Mouse (Mus musculus) limb, embryonic 13.5 days (tissue): ENCODE measurements around the gene Bmp6. TPM values are rescaled to one million over a fixed set of nuclear protein-coding genes. Genes with fewer than 3 reads are reported as not detected.

Experiments used
- ATAC-seq: fragments of 200-750 bp; cut with Nextera tagmentation; 2 replicates; pipeline ENCODE4 v1.8.0; 2017; ENCODE audit warnings: low read depth, moderate number of reproducible peaks, moderate TSS enrichment; ENCODE audit not compliant: low FRiP score
- H3K27ac ChIP-seq: fragments of 300-500 bp; sonication (generic); 2 replicates; pipeline ENCODE4 v1.5.1; 2015; ENCODE audit warnings: inconsistent platforms, mild to moderate bottlenecking, moderate library complexity
- H3K27me3 ChIP-seq: fragments of 300-500 bp; sonication (generic); 2 replicates; pipeline ENCODE4 v1.6.1; 2015; ENCODE audit warnings: mild to moderate bottlenecking, inconsistent platforms
- H3K36me3 ChIP-seq: fragments of 300-500 bp; sonication (generic); 2 replicates; pipeline ENCODE4 v1.6.1; 2015; ENCODE audit warnings: inconsistent platforms, mild to moderate bottlenecking, moderate library complexity
- H3K4me1 ChIP-seq: fragments of 300-500 bp; sonication (generic); 2 replicates; pipeline ENCODE4 v1.6.1; 2015; ENCODE audit warnings: inconsistent platforms
- H3K4me2 ChIP-seq: fragments of 300-500 bp; sonication (generic); replicated peaks from 2 replicates; pipeline ENCODE4 v1.6.1; 2015; ENCODE audit warnings: inconsistent platforms, mild to moderate bottlenecking, moderate library complexity
- H3K4me3 ChIP-seq: fragments of 300-500 bp; sonication (generic); 2 replicates; pipeline ENCODE4 v1.5.1; 2015; ENCODE audit warnings: moderate library complexity, mild to moderate bottlenecking, inconsistent platforms
- H3K9ac ChIP-seq: fragments of 300-500 bp; sonication (generic); 2 replicates; pipeline ENCODE4 v1.6.1; 2015; ENCODE audit warnings: mild to moderate bottlenecking, inconsistent platforms
- H3K9me3 ChIP-seq: fragments of 300-500 bp; sonication (generic); 2 replicates; pipeline ENCODE4 v1.6.1; 2016; ENCODE audit warnings: inconsistent platforms
- WGBS: fragments of 180-500 bp; shearing (Covaris S2); methylation state at CpG from one replicate; pipeline ENCODE4 v1.1.7; 2015; 5-methylcytosine and 5-hydroxymethylcytosine counted together
- polyA plus RNA-seq: library from polyadenylated mRNA; unstranded; fragments of >200 nt; fragmentation: Nextera tagmentation; extraction: Ambion mirVana; gene quantifications from 2 replicates; pipeline ENCODE4 v1.2.1, GENCODE M21; 2015

The Bmp6 gene
- polyA plus RNA-seq, 1 experiment from 2014 or later, result 0.73 TPM

GRCm38 (mm10) chr13:38362751-38363150 is 17.8 kb downstream of the Bmp6 start:
- no peak overlapping the region for H3K4me3 ChIP-seq
- WGBS, result 57% methylated on average over 4 of the region's 4 CpGs
- no peak overlapping the region for H3K27ac ChIP-seq
- H3K36me3 ChIP-seq, result no peaks in the 10 kb centered on the region
- H3K4me1 ChIP-seq, result peaks cover 4% of the 10 kb centered on the region; the same call in 1 of the 2 replicates
- no peak overlapping the region for H3K4me2 ChIP-seq
- no peak overlapping the region for H3K9ac ChIP-seq
- H3K9me3 ChIP-seq, result no peaks in the 10 kb centered on the region
- no peaks in the 10 kb centered on the region for H3K27me3 ChIP-seq
- no peak for ATAC-seq

GRCm38 (mm10) chr13:38363869-38364268 is 19.0 kb downstream of the Bmp6 start:
- no peak for ATAC-seq
- H3K27ac ChIP-seq, result no peak overlapping the region
- no peak overlapping the region for H3K4me3 ChIP-seq
- no peak overlapping the region for H3K9ac ChIP-seq
- H3K4me1 ChIP-seq, result peaks cover 4% of the 10 kb centered on the region; the same call in 1 of the 2 replicates
- H3K27me3 ChIP-seq, result no peaks in the 10 kb centered on the region
- H3K4me2 ChIP-seq, result no peak overlapping the region
- no peaks in the 10 kb centered on the region for H3K36me3 ChIP-seq
- no peaks in the 10 kb centered on the region for H3K9me3 ChIP-seq
- WGBS, result 84% methylated on average over 7 of the region's 7 CpGs

- Histone ChIP-seq H3K9me3 (no peaks in the 10 kb centered on the region), H3K27ac (no peak overlapping the region), H3K36me3 (no peaks in the 10 kb centered on the region), H3K4me2 (no peak overlapping the region), H3K9ac (no peak overlapping the region), H3K27me3 (no peaks in the 10 kb centered on the region), H3K4me3 (no peak overlapping the region), H3K4me1 (no peaks in the 10 kb centered on the region)
- ATAC-seq, result no peak
- 70% methylated on average over 5 of the region's 5 CpGs for WGBS
Observed at GRCm38 (mm10) chr13:38369624-38370023, 24.7 kb downstream of the Bmp6 start.

- Histone ChIP-seq H3K27me3 (no peaks in the 10 kb centered on the region), H3K4me3 (no peak overlapping the region), H3K4me2 (no peak overlapping the region), H3K9me3 (no peaks in the 10 kb centered on the region), H3K9ac (no peak overlapping the region), H3K36me3 (no peaks in the 10 kb centered on the region), H3K4me1 (peaks cover 8% of the 10 kb centered on the region), H3K27ac (no peak overlapping the region; the same call in 1 of the 2 replicates)
- WGBS, result 34% methylated on average over 6 of the region's 6 CpGs
- ATAC-seq, result peak; percentile 59; the same call in 1 of the 2 replicates
Observed at GRCm38 (mm10) chr13:38376071-38376470, 31.2 kb downstream of the Bmp6 start.

- Histone ChIP-seq H3K36me3 (no peaks in the 10 kb centered on the region), H3K4me2 (no peak overlapping the region), H3K27me3 (no peaks in the 10 kb centered on the region), H3K27ac (no peak overlapping the region), H3K9me3 (no peaks in the 10 kb centered on the region), H3K4me1 (peaks cover 8% of the 10 kb centered on the region), H3K4me3 (no peak overlapping the region), H3K9ac (no peak overlapping the region)
- ATAC-seq, result no peak
- 83% methylated on average over 9 of the region's 9 CpGs for WGBS
Observed at GRCm38 (mm10) chr13:38377355-38377754, 32.4 kb downstream of the Bmp6 start.

GRCm38 (mm10) chr13:38379806-38380205 is 34.9 kb downstream of the Bmp6 start:
- Histone ChIP-seq H3K27me3 (no peaks in the 10 kb centered on the region), H3K36me3 (no peaks in the 10 kb centered on the region), H3K9me3 (no peaks in the 10 kb centered on the region), H3K4me3 (no peak overlapping the region), H3K4me2 (no peak overlapping the region), H3K4me1 (peaks cover 8% of the 10 kb centered on the region), H3K27ac (no peak overlapping the region), H3K9ac (no peak overlapping the region)
- ATAC-seq, result no peak
- 93% methylated on average over 5 of the region's 5 CpGs for WGBS

- Histone ChIP-seq H3K9me3 (no peaks in the 10 kb centered on the region), H3K4me1 (no peaks in the 10 kb centered on the region), H3K4me2 (no peak overlapping the region), H3K27ac (no peak overlapping the region), H3K4me3 (no peak overlapping the region), H3K9ac (no peak overlapping the region), H3K36me3 (no peaks in the 10 kb centered on the region), H3K27me3 (no peaks in the 10 kb centered on the region)
- ATAC-seq, result no peak
- 84% methylated on average over 3 of the region's 3 CpGs for WGBS
Observed at GRCm38 (mm10) chr13:38386035-38386559, 41.2 kb downstream of the Bmp6 start.

- 90% methylated on average over 4 of the region's 4 CpGs for WGBS
- Histone ChIP-seq H3K4me2 (no peak overlapping the region), H3K27ac (no peak overlapping the region), H3K9ac (no peak overlapping the region), H3K4me1 (no peaks in the 10 kb centered on the region), H3K36me3 (no peaks in the 10 kb centered on the region), H3K27me3 (no peaks in the 10 kb centered on the region), H3K9me3 (no peaks in the 10 kb centered on the region), H3K4me3 (no peak overlapping the region)
- no peak for ATAC-seq
Observed at GRCm38 (mm10) chr13:38387453-38388040, 42.6 kb downstream of the Bmp6 start.

- Histone ChIP-seq H3K4me2 (no peak overlapping the region), H3K9ac (no peak overlapping the region), H3K9me3 (no peaks in the 10 kb centered on the region), H3K4me3 (no peak overlapping the region), H3K36me3 (no peaks in the 10 kb centered on the region), H3K4me1 (peaks cover 17% of the 10 kb centered on the region), H3K27me3 (no peaks in the 10 kb centered on the region), H3K27ac (no peak overlapping the region)
- WGBS, result 77% methylated on average over 5 of the region's 5 CpGs
- ATAC-seq, result no peak
Observed at GRCm38 (mm10) chr13:38393444-38393843, 48.5 kb downstream of the Bmp6 start.

- ATAC-seq, result no peak
- Histone ChIP-seq H3K27ac (no peak overlapping the region), H3K4me2 (no peak overlapping the region), H3K27me3 (no peaks in the 10 kb centered on the region), H3K4me3 (no peak overlapping the region), H3K4me1 (peaks cover 22% of the 10 kb centered on the region), H3K36me3 (no peaks in the 10 kb centered on the region), H3K9ac (no peak overlapping the region), H3K9me3 (no peaks in the 10 kb centered on the region)
- 91% methylated on average over 4 of the region's 4 CpGs for WGBS
Observed at GRCm38 (mm10) chr13:38395026-38395425, 50.1 kb downstream of the Bmp6 start.

- Histone ChIP-seq H3K36me3 (no peaks in the 10 kb centered on the region), H3K9me3 (no peaks in the 10 kb centered on the region), H3K27ac (peak overlapping the region; percentile 22; the same call in 1 of the 2 replicates), H3K27me3 (no peaks in the 10 kb centered on the region), H3K4me2 (no peak overlapping the region; the same call in 1 of the 2 replicates), H3K4me3 (no peak overlapping the region), H3K9ac (no peak overlapping the region), H3K4me1 (peaks cover 22% of the 10 kb centered on the region)
- 31% methylated on average over 7 of the region's 7 CpGs for whole genome bisulfite sequencing
- ATAC-seq, result peak; percentile 28; the same call in 1 of the 2 replicates
Observed at GRCm38 (mm10) chr13:38397007-38397545, 52.2 kb downstream of the Bmp6 start.

GRCm38 (mm10) chr13:38398658-38399057 is 53.8 kb downstream of the Bmp6 start:
- Histone ChIP-seq H3K4me1 (peaks cover 22% of the 10 kb centered on the region), H3K4me2 (no peak overlapping the region), H3K36me3 (no peaks in the 10 kb centered on the region), H3K9me3 (no peaks in the 10 kb centered on the region), H3K27ac (no peak overlapping the region), H3K4me3 (no peak overlapping the region), H3K27me3 (no peaks in the 10 kb centered on the region), H3K9ac (no peak overlapping the region)
- no peak for ATAC-seq
- 52% methylated on average over 6 of the region's 6 CpGs for WGBS

- H3K9me3 ChIP-seq, result no peaks in the 10 kb centered on the region
- no peak overlapping the region for H3K9ac ChIP-seq
- ATAC-seq, result no peak
- H3K4me2 ChIP-seq, result no peak overlapping the region
- H3K27me3 ChIP-seq, result no peaks in the 10 kb centered on the region
- 86% methylated on average over 8 of the region's 8 CpGs for WGBS
- peaks cover 22% of the 10 kb centered on the region for H3K4me1 ChIP-seq
- H3K27ac ChIP-seq, result no peak overlapping the region
- no peak overlapping the region for H3K4me3 ChIP-seq
- no peaks in the 10 kb centered on the region for H3K36me3 ChIP-seq
Observed at GRCm38 (mm10) chr13:38400662-38401061, 55.8 kb downstream of the Bmp6 start.
